Mouse (Mus musculus): Measurements from ENCODE around the gene Ush2a.

Gene Ush2a

DNA sequence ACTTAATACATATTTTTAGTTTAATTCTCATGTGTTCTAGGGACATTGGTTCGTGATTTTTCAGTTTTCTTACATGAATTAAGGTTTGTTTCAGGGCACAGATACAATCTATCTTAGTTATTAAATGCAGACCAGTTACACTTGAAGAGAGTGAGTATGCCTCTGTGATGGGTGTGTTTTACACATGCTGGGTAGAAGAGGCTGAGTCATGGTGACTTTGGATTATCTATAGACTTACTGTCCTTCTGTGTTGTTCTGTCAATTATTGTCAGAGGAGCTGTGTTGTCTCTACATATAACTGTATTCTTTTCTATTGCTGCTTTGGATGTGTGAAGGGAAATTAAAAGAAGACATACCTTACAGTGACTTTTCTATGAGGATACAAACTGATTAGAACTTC lies 509.0 kb downstream of the Ush2a start:
- DNase-seq (ENCODE audit: low spot score in 2 of 2), result no peak

GRCm38 (mm10) chr1:188772516-188773229 lies 510.9 kb downstream of the Ush2a start:
- no peak for DNase-seq (ENCODE audit: low spot score in 2 of 2)

GRCm38 (mm10) chr1:188773631-188774030 lies 511.8 kb downstream of the Ush2a start:
- no peak for DNase-seq (ENCODE audit: low spot score in 2 of 2)

GRCm38 (mm10) chr1:188777556-188778161 lies 515.8 kb downstream of the Ush2a start:
- no peak for DNase-seq (ENCODE audit: low spot score in 2 of 2)

GRCm38 (mm10) chr1:188785056-188785455 lies 523.2 kb downstream of the Ush2a start:
- no peak for DNase-seq (ENCODE audit: low spot score in 2 of 2)

DNA sequence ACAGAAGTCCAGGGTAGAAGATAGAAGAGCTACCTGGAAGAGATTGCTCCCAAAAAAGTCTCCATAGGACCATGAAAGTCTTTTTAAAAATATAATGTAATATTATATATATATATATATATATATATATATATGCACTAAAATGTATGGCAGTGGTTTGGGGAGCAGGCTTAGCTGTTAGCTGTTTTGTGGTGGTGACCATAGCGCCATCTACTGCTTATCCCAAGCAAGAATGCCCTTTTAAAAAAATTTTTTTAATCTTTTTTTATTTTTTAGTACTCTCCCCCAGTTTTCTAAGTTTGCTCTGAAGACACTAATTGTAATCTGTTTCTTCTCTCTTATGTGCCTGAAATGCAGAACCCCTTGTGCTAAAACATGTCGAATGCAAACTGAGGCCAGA lies 543.2 kb downstream of the Ush2a start:
- DNase-seq (ENCODE audit: low spot score in 2 of 2), result no peak

DNA sequence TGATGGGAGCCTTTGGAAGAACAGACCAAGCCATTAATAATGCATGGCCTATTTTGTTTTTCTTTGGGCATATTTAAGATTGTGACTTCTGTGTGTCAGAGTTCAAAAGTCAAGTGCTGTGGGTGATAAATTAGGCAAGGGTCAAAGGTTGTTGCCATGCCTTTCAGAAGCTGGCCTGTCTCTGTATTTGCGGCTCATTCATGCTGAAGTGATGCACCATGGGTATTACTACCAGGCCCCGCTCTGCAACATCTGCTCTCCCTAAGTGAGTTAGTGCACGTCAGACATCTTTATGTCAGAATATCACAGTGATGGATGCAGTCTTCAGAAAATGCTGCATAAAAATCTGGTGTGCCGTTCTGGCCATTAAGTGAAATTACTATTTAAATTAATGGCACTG lies 544.0 kb downstream of the Ush2a start:
- DNase-seq (ENCODE audit: low spot score in 2 of 2), result no peak

DNA sequence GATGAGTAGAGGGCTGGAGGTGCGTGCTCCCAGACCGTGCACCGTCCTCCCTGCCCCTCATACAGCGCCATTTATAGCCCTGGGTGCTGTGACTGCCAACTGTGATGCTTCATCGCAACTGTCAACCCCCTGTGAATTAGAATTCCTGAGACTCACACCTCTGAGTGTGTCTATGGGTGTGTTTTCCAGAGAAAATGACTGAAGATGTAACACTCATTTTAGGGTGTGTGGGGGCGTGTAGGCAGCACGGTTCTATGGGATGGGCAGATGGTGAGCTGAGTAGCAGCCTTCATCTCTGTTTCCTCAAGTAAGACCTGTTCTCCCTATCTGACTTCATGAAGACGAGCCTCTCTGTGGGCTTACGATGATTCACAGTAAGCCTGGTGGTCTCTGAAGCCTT lies 548.8 kb downstream of the Ush2a start:
- peak in 1 of 2 experiments; percentile 4 for DNase-seq (ENCODE audit: low spot score in 2 of 2)

GRCm38 (mm10) chr1:188815072-188815471 lies 553.2 kb downstream of the Ush2a start:
- DNase-seq (ENCODE audit: low spot score in 2 of 2), result no peak

- DNase-seq (ENCODE audit: low spot score in 2 of 2), result no peak
Observed at GRCm38 (mm10) chr1:188824195-188824594, 562.4 kb downstream of the Ush2a start.

GRCm38 (mm10) chr1:188824878-188825532 lies 563.2 kb downstream of the Ush2a start:
- no peak for DNase-seq (ENCODE audit: low spot score in 2 of 2)

DNA sequence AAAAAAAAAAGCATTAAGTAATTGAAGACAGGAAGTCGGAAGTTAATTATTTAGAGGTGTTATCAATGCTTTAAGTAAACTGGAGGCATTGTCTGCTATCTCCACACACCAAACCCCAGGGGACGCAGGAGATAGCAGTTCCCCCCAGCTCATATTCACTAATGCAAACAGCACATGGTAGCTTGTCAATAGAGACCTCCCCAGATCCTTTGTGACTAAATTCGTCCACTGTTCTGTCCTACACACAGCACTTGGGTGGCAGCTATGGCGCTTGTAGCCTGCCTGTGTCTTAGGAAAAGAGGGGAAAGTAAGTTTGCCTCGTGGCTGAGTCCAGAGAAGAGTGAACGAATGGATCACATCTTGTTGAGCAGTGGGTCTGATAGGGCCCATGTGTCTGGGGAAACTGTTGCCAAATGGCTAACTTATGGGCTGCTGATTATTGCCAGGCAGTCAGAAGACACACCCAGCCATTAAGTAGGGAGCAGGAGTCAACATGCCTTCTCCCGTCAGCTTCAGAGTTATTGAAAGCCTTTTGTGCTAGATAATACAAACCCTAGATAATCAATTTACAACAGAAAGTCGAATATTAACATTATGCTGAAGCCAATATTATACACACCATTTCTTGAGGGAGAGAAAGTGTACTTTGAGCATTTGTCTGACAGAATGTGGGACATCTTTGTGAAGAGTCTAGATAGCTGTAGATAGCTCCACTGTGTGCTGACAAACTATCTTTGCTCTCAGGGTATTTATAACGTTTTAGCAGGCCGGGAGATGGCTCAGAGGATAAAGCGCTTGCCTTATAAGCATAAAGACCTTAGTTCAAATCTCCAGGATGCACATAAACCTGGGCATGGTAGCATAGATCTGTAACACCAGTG lies 568.9 kb downstream of the Ush2a start:
- DNase-seq (ENCODE audit: low spot score in 2 of 2), result no peak

GRCm38 (mm10) chr1:188833906-188834305 lies 572.1 kb downstream of the Ush2a start:
- no peak for DNase-seq (ENCODE audit: low spot score in 2 of 2)

DNA sequence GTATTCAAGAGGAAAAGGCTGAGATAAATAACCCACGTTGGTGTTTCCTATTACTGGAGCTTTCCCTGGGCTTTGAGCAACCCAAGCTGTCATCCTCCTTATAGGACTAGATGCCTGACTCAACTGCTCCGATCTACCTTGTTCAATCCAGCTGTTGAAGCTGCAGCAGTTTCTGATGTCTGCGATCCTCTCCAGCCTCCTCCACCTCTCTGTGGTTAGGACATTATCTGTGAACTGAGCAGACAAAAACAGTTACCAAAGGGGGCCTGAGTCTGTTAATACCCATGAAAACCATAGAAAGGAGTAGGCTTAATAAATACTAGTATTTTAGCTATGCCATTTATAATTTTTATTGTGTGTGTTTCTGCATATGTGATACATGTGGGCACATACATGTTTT lies 572.9 kb downstream of the Ush2a start:
- no peak for DNase-seq (ENCODE audit: low spot score in 2 of 2)

DNA sequence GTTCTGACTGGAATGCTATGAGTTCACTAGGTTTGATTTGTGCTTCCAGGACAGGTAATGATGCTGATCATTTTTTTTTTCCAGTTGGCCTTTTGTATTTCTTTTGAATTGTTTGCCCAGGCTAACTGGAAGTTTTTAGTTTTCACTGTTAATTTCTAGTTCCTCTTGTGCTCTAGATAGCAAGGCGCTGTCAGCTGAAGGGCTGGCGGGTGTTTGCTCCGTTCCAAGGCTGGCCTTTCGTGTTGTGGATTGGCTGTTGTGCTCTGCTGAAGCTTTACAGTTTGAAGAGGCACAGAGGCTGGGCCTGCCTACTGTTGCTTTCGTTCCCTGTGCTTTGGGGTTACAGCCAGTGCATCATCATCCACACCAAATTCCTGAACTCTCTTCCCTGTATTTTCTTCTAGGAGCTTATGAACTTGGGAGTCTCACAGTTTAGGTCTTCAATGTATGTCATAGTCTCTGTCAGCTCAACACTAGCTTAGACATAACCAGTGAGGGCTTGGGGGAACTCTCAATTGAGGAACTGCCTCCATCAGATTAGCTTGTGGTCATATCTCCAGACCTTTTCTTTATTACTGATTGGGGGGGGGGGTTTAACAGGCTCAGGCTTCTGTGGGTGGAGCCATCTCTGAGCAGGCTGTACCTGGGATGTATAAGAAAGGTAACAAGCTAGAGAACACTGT lies 575.9 kb downstream of the Ush2a start:
- no peak for DNase-seq (ENCODE audit: low spot score in 2 of 2)

DNA sequence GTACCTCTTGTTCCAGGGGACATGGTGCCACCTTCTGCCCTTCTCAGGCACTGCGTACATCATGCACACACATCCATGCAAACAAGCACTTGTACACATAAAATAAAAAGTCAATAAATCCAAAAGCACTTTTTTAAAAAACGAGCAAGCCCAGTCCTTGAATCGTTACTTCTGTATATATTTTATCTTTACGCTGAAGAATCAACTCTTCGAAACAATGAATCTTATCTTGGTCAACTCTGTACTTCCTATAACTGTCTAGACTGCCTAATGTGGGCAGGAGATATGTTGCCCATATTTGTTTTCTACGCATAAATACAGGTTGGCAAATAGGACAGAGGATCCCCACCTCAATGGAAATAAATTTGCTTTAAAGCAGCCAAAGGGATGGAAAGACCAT lies 585.4 kb downstream of the Ush2a start:
- no peak for DNase-seq (ENCODE audit: low spot score in 2 of 2)

GRCm38 (mm10) chr1:188852776-188853175 lies 591.0 kb downstream of the Ush2a start:
- DNase-seq (ENCODE audit: low spot score in 2 of 2), result no peak

DNA sequence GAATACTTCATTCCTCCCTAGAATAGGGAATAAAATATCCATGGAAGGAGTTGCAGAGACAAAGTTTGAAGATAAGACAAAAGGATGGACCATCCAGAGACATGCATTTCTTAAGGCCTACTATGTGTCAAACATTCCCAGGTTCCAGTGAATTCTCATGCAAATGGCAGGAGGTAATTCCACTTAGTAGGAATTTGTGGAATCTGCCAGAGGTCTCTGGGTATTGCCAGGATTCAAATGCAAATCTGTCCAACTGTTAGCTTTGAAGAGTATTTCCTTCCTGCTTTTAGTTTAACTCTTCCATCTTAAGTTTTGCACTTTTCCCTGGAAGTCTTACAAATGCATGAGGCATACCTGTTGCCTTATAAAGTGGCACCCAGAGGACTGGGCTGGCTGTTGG lies 592.4 kb downstream of the Ush2a start:
- no peak for DNase-seq (ENCODE audit: low spot score in 2 of 2)

DNA sequence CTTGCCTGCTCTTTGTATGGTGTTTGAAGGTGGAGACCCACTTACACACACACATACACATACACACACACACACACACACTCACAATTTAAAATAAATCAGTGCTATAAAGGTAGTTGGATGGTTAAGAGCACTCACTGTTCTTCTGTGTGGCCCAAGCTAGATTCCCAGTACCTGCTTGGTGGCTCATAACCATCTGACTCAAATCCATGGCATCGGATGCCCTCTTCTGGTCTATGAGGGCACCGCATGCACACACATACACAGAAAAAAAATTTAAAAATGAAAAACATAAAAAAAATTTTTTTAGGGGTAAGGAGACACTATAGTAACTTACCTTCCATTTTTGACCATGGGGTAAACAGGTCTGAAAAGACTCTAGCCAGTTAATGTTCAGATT lies 593.2 kb downstream of the Ush2a start:
- DNase-seq (ENCODE audit: low spot score in 2 of 2), result no peak

- no peak for DNase-seq (ENCODE audit: low spot score in 2 of 2)
Observed at GRCm38 (mm10) chr1:188859718-188860117, 597.9 kb downstream of the Ush2a start.

GRCm38 (mm10) chr1:188865881-188866280 lies 604.1 kb downstream of the Ush2a start:
- DNase-seq (ENCODE audit: low spot score in 2 of 2), result no peak

GRCm38 (mm10) chr1:188866515-188866914 lies 604.7 kb downstream of the Ush2a start:
- no peak for DNase-seq (ENCODE audit: low spot score in 2 of 2)

Data from frontal cortex, postnatal 25 days (tissue).